Mouse (Mus musculus) gastrocnemius, adult 2 months (tissue): ENCODE data around the gene Stoml2. TPM values are rescaled to one million over a fixed set of nuclear protein-coding genes. Genes with fewer than 3 reads are reported as not detected.

Experiments
- DNase-seq: peaks from one replicate; pipeline ENCODE4 v3.0.0; 2022
- H3K27ac ChIP-seq: fragments of 200-600 bp; 2 replicates; pipeline ENCODE4 v1.8.1; 2022; ENCODE audit warnings: mild to moderate bottlenecking
- H3K4me3 ChIP-seq: fragments of 200-600 bp; 2 replicates; pipeline ENCODE4 v1.8.1; 2022; ENCODE audit warnings: mild to moderate bottlenecking, moderate library complexity
- CTCF ChIP-seq: fragments of 200-600 bp; IDR thresholded peaks from 2 replicates; pipeline ENCODE4 v1.8.1; 2022; ENCODE audit warnings: antibody characterized with exemption, mild to moderate bottlenecking, moderate library complexity
- intact Hi-C: fragments of 180-260 bp; cut with DNase I; formaldehyde crosslinking; loops from one replicate; pipeline ENCODE4 v1.15.1; 2025
- total RNA-seq, 2 experiments: library from RNA; stranded (reverse); gene quantifications; 2 replicates each; pipeline ENCODE4 v1.2.3; 2021

The Stoml2 gene
- total RNA-seq, 2 experiments from 2014 or later = 87.5 to 108 TPM

DNA sequence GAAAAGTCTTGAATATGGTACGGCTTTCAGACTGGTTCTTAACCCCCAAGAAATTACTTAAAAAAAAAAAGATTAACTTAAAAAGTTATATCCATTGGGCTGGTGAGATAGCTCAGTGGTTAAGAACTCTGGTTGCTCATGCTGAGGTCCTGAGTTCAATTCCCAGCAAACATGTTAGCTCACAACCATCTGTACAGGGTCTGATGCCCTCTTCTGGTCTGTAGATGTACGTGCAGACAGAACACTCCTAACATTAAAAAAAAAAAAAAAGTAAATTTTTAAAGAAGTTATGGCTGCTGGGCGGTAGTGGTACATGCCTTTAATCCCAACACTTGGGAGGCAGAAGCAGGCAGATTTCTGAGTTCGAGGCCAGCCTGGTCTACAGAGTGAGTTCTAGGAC, 53.4 kb downstream of the Stoml2 start:
- H3K4me3 ChIP-seq = no peak overlapping the region
- no peak overlapping the region for H3K27ac ChIP-seq
- TF ChIP-seq CTCF = peak; percentile 36
- intact Hi-C loops = no loop called here
- DNase-seq = no peak

Other genes starting within 250 kb of the Stoml2 start
- gene Fam205a1, start 177.8 kb downstream of the Stoml2 start, total RNA-seq = not detected
- not detected for gene Gm12394, start 174.9 kb downstream of the Stoml2 start, total RNA-seq
- gene Fam205c, start 157.5 kb downstream of the Stoml2 start, total RNA-seq = under 1 TPM; 0.38 to 0.89 TPM
- gene Phf24, start 115.0 kb downstream of the Stoml2 start, total RNA-seq = 1 to 10 TPM in 1 of 2 experiments, under 1 TPM in 1; 0.41 to 1.3 TPM
- 100 to 1,000 TPM; 178 to 216 TPM for gene Dnajb5, start 81.9 kb downstream of the Stoml2 start, total RNA-seq
- not detected for gene 1700022I11Rik, start 62.1 kb downstream of the Stoml2 start, total RNA-seq
- 100 to 1,000 TPM; 229 to 272 TPM for gene Vcp, start 31.2 kb downstream of the Stoml2 start, total RNA-seq
- gene Fancg, start 21.2 kb downstream of the Stoml2 start, total RNA-seq = 1 to 10 TPM in 1 of 2 experiments, under 1 TPM in 1; 0.84 to 1.2 TPM
- 10 to 100 TPM in 1 of 2 experiments, 1 to 10 TPM in 1; 4.9 to 10.2 TPM for gene Pigo, start 5.9 kb downstream of the Stoml2 start, total RNA-seq
- gene Fam214b, start 14.5 kb upstream of the Stoml2 start, total RNA-seq = 10 to 100 TPM; 21.1 to 24.5 TPM
- 1 to 10 TPM; 2.1 to 2.9 TPM for gene Unc13b, start 27.2 kb upstream of the Stoml2 start, total RNA-seq
- gene Atp8b5, start 235.4 kb upstream of the Stoml2 start, total RNA-seq = under 1 TPM in 1 of 2 experiments, not detected in 1; 0.06 TPM